Mouse (Mus musculus) liver, postnatal 0 days (tissue): ENCODE results near the gene Nptx2.

Experiments used
- CTCF ChIP-seq: sonication (generic); IDR thresholded peaks from 2 replicates; pipeline ENCODE4 v1.5.1; 2016; ENCODE audit warnings: antibody characterized with exemption, low read depth
- EP300 ChIP-seq: IDR thresholded peaks from 2 replicates; pipeline ENCODE4 v1.6.1; 2016; ENCODE audit warnings: antibody characterized with exemption, low read depth, mild to moderate bottlenecking

DNA sequence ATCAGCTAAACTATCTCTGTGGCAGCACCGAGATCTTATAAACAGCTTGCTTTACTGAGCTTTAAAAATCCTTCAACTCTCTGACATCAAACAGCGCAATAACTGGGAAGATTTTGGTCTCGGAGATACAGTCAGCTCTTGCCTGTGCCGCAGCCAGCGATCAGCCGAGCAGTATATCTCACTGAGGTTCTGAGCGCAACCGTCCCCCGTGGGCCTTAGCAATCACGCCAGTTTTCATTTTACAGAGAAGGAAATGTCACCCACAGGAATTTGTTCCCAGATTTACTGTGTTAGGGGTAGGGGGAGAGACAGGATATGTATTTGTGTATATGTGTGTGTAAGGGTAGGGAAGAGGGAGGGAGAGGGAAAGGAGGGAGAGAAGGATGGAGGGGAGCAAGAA, 20.9 kb upstream of the Nptx2 start:
- TF ChIP-seq EP300 (no peak), CTCF (no peak)
